Mouse (Mus musculus) liver, embryonic 11.5 days (tissue): ENCODE measurements around the gene Fam192a. TPM values are rescaled to one million over a fixed set of nuclear protein-coding genes. Genes with fewer than 3 reads are reported as not detected.
A peak's percentile ranks its signal among the peaks of the same experiment; 100 is the strongest.

Experiments used
- ATAC-seq: fragments of 200-750 bp; cut with Nextera tagmentation; replicated peaks from 2 replicates; pipeline ENCODE4 v1.8.0; 2017; ENCODE audit warnings: moderate number of reproducible peaks, mild to moderate bottlenecking, moderate TSS enrichment, moderate library complexity; ENCODE audit not compliant: low FRiP score
- DNase-seq: peaks from one replicate; pipeline ENCODE4 v3.0.0-alpha.2; 2017; ENCODE audit warnings: low spot score
- H3K27ac ChIP-seq: fragments of 300-500 bp; sonication (generic); 2 replicates; pipeline ENCODE4 v1.5.1; 2014; ENCODE audit warnings: mild to moderate bottlenecking, low read depth, low read length, control low read depth
- H3K27me3 ChIP-seq: fragments of 300-500 bp; sonication (generic); replicated peaks from 2 replicates; pipeline ENCODE4 v1.6.1; 2014; ENCODE audit warnings: low read length, mixed read lengths; ENCODE audit not compliant: control insufficient read depth, insufficient read depth
- H3K36me3 ChIP-seq: fragments of 300-500 bp; sonication (generic); 2 replicates; pipeline ENCODE4 v1.6.1; 2014; ENCODE audit warnings: mild to moderate bottlenecking, low read length, moderate library complexity, mixed read lengths; ENCODE audit not compliant: control insufficient read depth, insufficient read depth
- H3K4me1 ChIP-seq: fragments of 300-500 bp; sonication (generic); replicated peaks from 2 replicates; pipeline ENCODE4 v1.6.1; 2014; ENCODE audit warnings: low read length, mixed read lengths; ENCODE audit not compliant: control insufficient read depth, insufficient read depth
- H3K4me2 ChIP-seq: fragments of 300-500 bp; sonication (generic); 2 replicates; pipeline ENCODE4 v1.6.1; 2014; ENCODE audit warnings: mild to moderate bottlenecking, control low read depth, moderate library complexity
- H3K4me3 ChIP-seq: fragments of 300-500 bp; sonication (generic); 2 replicates; pipeline ENCODE4 v1.5.1; 2014; ENCODE audit warnings: low read depth, low read length, control low read depth
- H3K9ac ChIP-seq: fragments of 300-500 bp; sonication (generic); 2 replicates; pipeline ENCODE4 v1.6.1; 2014; ENCODE audit warnings: low read depth, low read length, control low read depth
- H3K9me3 ChIP-seq: fragments of 300-500 bp; sonication (generic); 2 replicates; pipeline ENCODE4 v1.6.1; 2016; ENCODE audit warnings: low read length, inconsistent platforms, mixed read lengths; ENCODE audit not compliant: control insufficient read depth
- WGBS: fragments of 180-500 bp; shearing (Covaris S2); extraction: QIAGEN DNeasy Blood & Tissue Kit; methylation state at CpG from one replicate; pipeline ENCODE4 v1.1.7; 2014; 5-methylcytosine and 5-hydroxymethylcytosine counted together
- polyA plus RNA-seq: library from polyadenylated mRNA; unstranded; fragments of >200 nt; fragmentation: Nextera tagmentation; extraction: Ambion mirVana; gene quantifications from 2 replicates; pipeline ENCODE4 v1.2.1, GENCODE M21; 2014

Fam192a gene
- polyA plus RNA-seq, 1 experiment from 2014 or later: 60.0 TPM

GRCm38 (mm10) chr8:94624885-94625284, 23.1 kb upstream of the Fam192a start:
- no peaks in the 10 kb centered on the region for H3K4me1 ChIP-seq
- H3K36me3 ChIP-seq: peaks cover 7% of the 10 kb centered on the region; the same call in 1 of the 2 replicates
- no peak overlapping the region for H3K27ac ChIP-seq
- no peaks in the 10 kb centered on the region for H3K9me3 ChIP-seq
- ATAC-seq (no peak), DNase-seq (no peak)
- H3K27me3 ChIP-seq: no peaks in the 10 kb centered on the region
- 85% methylated on average over 1 of the region's 1 CpGs for WGBS
- H3K4me2 ChIP-seq: no peak overlapping the region
- no peak overlapping the region for H3K9ac ChIP-seq
- no peak overlapping the region for H3K4me3 ChIP-seq

GRCm38 (mm10) chr8:94607064-94607463, 5.3 kb upstream of the Fam192a start:
- Histone ChIP-seq H3K27me3 (no peaks in the 10 kb centered on the region), H3K36me3 (no peaks in the 10 kb centered on the region), H3K9ac (no peak overlapping the region), H3K9me3 (no peaks in the 10 kb centered on the region), H3K4me3 (no peak overlapping the region), H3K27ac (no peak overlapping the region), H3K4me1 (peaks cover 4% of the 10 kb centered on the region), H3K4me2 (no peak overlapping the region)
- ATAC-seq (no peak), DNase-seq (no peak)
- 88% methylated on average over 5 of the region's 5 CpGs for WGBS

- ATAC-seq (no peak), DNase-seq (no peak)
- H3K36me3 ChIP-seq: no peaks in the 10 kb centered on the region
- H3K4me1 ChIP-seq: peaks cover 12% of the 10 kb centered on the region
- no peaks in the 10 kb centered on the region for H3K9me3 ChIP-seq
- no peak overlapping the region for H3K27ac ChIP-seq
- H3K4me2 ChIP-seq: peak overlapping the region; percentile 92; the same call in 1 of the 2 replicates
- 87% methylated on average over 2 of the region's 2 CpGs for WGBS
- H3K9ac ChIP-seq: no peak overlapping the region
- H3K4me3 ChIP-seq: no peak overlapping the region
- no peaks in the 10 kb centered on the region for H3K27me3 ChIP-seq
These were observed 2.2 kb upstream of the Fam192a start for GRCm38 (mm10) chr8:94604030-94604429.

GRCm38 (mm10) chr8:94602471-94603131, 804 bp upstream of the Fam192a start:
- Histone ChIP-seq H3K27me3 (no peaks in the 10 kb centered on the region), H3K27ac (peak overlapping the region; percentile 88), H3K9me3 (no peaks in the 10 kb centered on the region), H3K4me1 (peaks cover 12% of the 10 kb centered on the region), H3K4me2 (peak overlapping the region; percentile 92), H3K9ac (peak overlapping the region; percentile 98), H3K4me3 (peak overlapping the region; percentile 99), H3K36me3 (no peaks in the 10 kb centered on the region)
- under 1% methylated on average over 31 of the region's 31 CpGs for WGBS
- peak; percentile 59 for DNase-seq
- ATAC-seq: no peak

- H3K4me2 ChIP-seq: peak overlapping the region; percentile 90
- H3K27ac ChIP-seq: peak overlapping the region; percentile 77
- 0 out of 2 replicates have a peak, but pooled peaks cover 2% of the 10 kb centered on the region for H3K36me3 ChIP-seq
- WGBS: under 1% methylated on average over 51 of the region's 51 CpGs
- no peak for DNase-seq
- no peaks in the 10 kb centered on the region for H3K27me3 ChIP-seq
- no peaks in the 10 kb centered on the region for H3K9me3 ChIP-seq
- ATAC-seq: peak; percentile 19
- H3K9ac ChIP-seq: peak overlapping the region; percentile 94
- H3K4me3 ChIP-seq: peak overlapping the region; percentile 99
- H3K4me1 ChIP-seq: peaks cover 12% of the 10 kb centered on the region
These were observed 677 bp downstream of the Fam192a start for GRCm38 (mm10) chr8:94601034-94601606.

GRCm38 (mm10) chr8:94600478-94600877, 1.3 kb downstream of the Fam192a start:
- no peak for DNase-seq
- no peak for ATAC-seq
- H3K36me3 ChIP-seq: 0 out of 2 replicates have a peak, but pooled peaks cover 2% of the 10 kb centered on the region
- H3K4me3 ChIP-seq: peak overlapping the region; percentile 99
- H3K27me3 ChIP-seq: no peaks in the 10 kb centered on the region
- peak overlapping the region; percentile 90 for H3K4me2 ChIP-seq
- no peaks in the 10 kb centered on the region for H3K9me3 ChIP-seq
- H3K4me1 ChIP-seq: peaks cover 12% of the 10 kb centered on the region
- 24% methylated on average over 5 of the region's 5 CpGs for WGBS
- H3K27ac ChIP-seq: no peak overlapping the region; the same call in 1 of the 2 replicates
- peak overlapping the region; percentile 94 for H3K9ac ChIP-seq

- Histone ChIP-seq H3K9ac (no peak overlapping the region), H3K27me3 (no peaks in the 10 kb centered on the region), H3K4me3 (no peak overlapping the region), H3K9me3 (no peaks in the 10 kb centered on the region), H3K4me2 (no peak overlapping the region), H3K36me3 (0 out of 2 replicates have a peak, but pooled peaks cover 3% of the 10 kb centered on the region), H3K4me1 (no peaks in the 10 kb centered on the region), H3K27ac (no peak overlapping the region)
- DNase-seq (no peak), ATAC-seq (no peak)
- 61% methylated on average over 1 of the region's 1 CpGs for WGBS
These were observed 7.6 kb downstream of the Fam192a start for GRCm38 (mm10) chr8:94594211-94594610.

- 86% methylated on average over 4 of the region's 4 CpGs for WGBS
- H3K4me3 ChIP-seq: no peak overlapping the region
- H3K4me1 ChIP-seq: no peaks in the 10 kb centered on the region
- ATAC-seq: no peak
- no peak overlapping the region for H3K27ac ChIP-seq
- H3K36me3 ChIP-seq: peaks cover 14% of the 10 kb centered on the region
- H3K27me3 ChIP-seq: no peaks in the 10 kb centered on the region
- H3K9ac ChIP-seq: no peak overlapping the region
- no peak overlapping the region for H3K4me2 ChIP-seq
- DNase-seq: no peak
- H3K9me3 ChIP-seq: no peaks in the 10 kb centered on the region
These were observed 10.1 kb downstream of the Fam192a start for GRCm38 (mm10) chr8:94591691-94592090.
